Mouse (Mus musculus) spleen, adult 2 months (tissue): ENCODE measurements at regions not wholly inside any gene's neighbourhood (a gene's known extent, or its start where the extent isn't known, plus 50 kb on each side); places are given as distances from the start of the nearest gene placed in this dataset.

Experiments
- DNase-seq, 2 experiments: peaks; one replicate each; pipeline versions ENCODE4 v3.0.0 to v3.0.0-alpha.2; 2012 to 2021; ENCODE audit warnings: low spot score in 2 of 2, low read depth in 1 of 2
- H3K27ac ChIP-seq: fragments of 200-500 bp; 2 replicates; pipeline ENCODE4 v1.5.1; 2012; ENCODE audit warnings: low read length, inconsistent platforms; ENCODE audit not compliant: insufficient read depth
- H3K27me3 ChIP-seq: fragments of 200-500 bp; 2 replicates; pipeline ENCODE4 v1.6.1; 2012; ENCODE audit warnings: mild to moderate bottlenecking, moderate library complexity, low read length, inconsistent platforms; ENCODE audit not compliant: control insufficient read depth, insufficient read depth
- H3K36me3 ChIP-seq: fragments of 200-500 bp; 2 replicates; pipeline ENCODE4 v1.6.1; 2012; ENCODE audit warnings: mild to moderate bottlenecking, low read length, inconsistent platforms; ENCODE audit not compliant: control insufficient read depth, insufficient read depth
- H3K4me1 ChIP-seq: fragments of 200-500 bp; 2 replicates; pipeline ENCODE4 v1.6.1; 2011; ENCODE audit warnings: inconsistent platforms; ENCODE audit not compliant: control insufficient read depth, insufficient read depth, insufficient read length
- H3K4me3 ChIP-seq: fragments of 200-500 bp; 2 replicates; pipeline ENCODE4 v1.5.1; 2011; ENCODE audit warnings: mild to moderate bottlenecking, inconsistent platforms; ENCODE audit not compliant: insufficient read depth, insufficient read length; ENCODE audit errors: extremely low read depth
- CTCF ChIP-seq: fragments of 200-500 bp; IDR thresholded peaks from 2 replicates; pipeline ENCODE4 v1.5.1; 2011; ENCODE audit warnings: mild to moderate bottlenecking, inconsistent platforms; ENCODE audit not compliant: insufficient read depth, insufficient read length, insufficient replicate concordance; ENCODE audit errors: extremely low read depth
- POLR2A ChIP-seq: fragments of 200-500 bp; IDR thresholded peaks from 2 replicates; pipeline ENCODE4 v1.6.1; 2011; ENCODE audit warnings: low read depth, low read length, inconsistent platforms
- WGBS: fragments of 180-500 bp; shearing (Covaris S2); methylation state at CpG from one replicate; pipeline ENCODE4 v1.1.7; 2018; 5-methylcytosine and 5-hydroxymethylcytosine counted together

DNA sequence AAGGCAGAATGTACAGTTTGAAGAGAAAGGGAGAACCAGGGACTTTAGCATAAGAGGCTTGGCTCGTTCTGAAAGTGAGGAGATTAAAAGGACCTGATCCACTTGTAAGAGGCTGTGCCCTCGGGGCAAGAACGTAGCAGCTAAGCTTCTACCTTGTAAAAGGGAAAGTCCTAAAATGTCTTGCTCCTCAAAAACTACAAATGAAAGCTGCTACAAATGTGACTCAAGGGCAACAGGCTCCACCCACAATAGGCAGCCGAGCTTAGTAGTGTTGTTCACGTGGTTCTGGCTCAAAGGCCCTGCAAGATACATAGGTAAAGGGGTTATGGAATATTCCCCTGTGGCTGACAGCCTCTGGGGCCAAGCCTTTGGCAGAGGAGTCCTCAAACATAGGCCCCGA lies 192.7 kb upstream of the Zfp703 start:
- 59% methylated on average over 6 of the region's 6 CpGs for WGBS
- TF ChIP-seq POLR2A (no peak), CTCF (no peak)
- Histone ChIP-seq H3K27me3 (no peaks in the 10 kb centered on the region), H3K27ac (no peak overlapping the region), H3K4me1 (no peaks in the 10 kb centered on the region), H3K36me3 (no peaks in the 10 kb centered on the region), H3K4me3 (no peak overlapping the region)
- no peak for DNase-seq

DNA sequence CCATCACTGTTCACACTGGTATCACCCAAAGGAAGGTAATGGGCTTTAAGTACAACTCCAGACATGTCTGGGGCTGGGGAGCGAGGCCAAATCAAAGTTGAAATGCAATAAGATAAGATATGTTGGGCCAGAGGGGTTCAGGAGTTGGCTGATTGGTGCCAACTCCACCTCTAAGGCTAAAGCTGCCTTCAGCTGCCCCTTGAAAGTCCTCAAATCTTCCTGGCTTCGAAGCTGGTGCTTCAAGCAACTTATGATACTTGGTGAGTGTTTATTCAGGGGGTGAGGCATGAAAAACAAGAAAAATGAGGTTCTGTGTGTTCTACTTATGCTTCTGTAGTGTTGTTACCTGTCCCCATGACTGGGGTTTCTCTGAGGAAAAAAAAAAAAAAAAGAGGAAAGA lies 185.3 kb upstream of the Zfp703 start:
- DNase-seq = no peak
- H3K36me3 ChIP-seq = no peaks in the 10 kb centered on the region
- 76% methylated on average over 2 of the region's 2 CpGs for WGBS
- TF ChIP-seq CTCF = no peak
- TF ChIP-seq POLR2A = no peak
- H3K4me1 ChIP-seq = no peaks in the 10 kb centered on the region
- H3K27ac ChIP-seq = no peak overlapping the region
- H3K27me3 ChIP-seq = no peaks in the 10 kb centered on the region
- no peak overlapping the region for H3K4me3 ChIP-seq

DNA sequence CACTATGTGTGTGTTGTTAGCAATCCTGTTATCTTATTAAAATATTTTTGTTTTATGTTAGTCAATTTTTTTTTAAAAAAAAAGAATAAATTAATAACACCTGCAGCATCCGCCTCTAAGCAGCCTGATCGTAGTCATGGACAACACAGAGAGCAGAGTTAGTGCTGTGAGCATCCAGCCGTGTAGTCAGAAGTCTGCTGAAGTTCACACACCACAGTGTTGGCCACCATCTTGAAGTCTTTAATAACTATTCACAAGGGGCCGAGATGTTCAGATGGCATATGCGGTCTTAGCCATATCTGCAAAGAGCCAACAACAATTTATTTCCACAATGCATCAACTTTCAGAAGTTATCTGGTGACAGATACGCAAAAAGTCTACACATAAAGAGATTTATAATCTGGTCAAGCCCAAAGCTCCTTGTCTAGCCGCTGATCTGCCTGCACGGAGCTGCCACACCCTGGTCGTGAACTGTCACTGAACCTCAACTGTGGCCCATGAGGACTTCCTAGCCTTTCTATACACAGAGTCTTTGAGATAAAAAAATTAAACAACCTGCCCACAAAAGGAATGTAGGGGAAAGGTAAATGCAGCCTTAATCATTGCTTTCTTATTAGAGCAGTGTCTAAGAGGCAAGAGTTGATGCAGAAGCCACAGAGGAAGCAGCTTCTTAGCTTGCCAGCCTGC lies 183.4 kb upstream of the Zfp703 start:
- TF ChIP-seq CTCF = no peak
- no peak for TF ChIP-seq POLR2A
- 86% methylated on average over 9 of the region's 9 CpGs for WGBS
- H3K36me3 ChIP-seq = no peaks in the 10 kb centered on the region
- no peak overlapping the region for H3K4me3 ChIP-seq
- H3K4me1 ChIP-seq = no peaks in the 10 kb centered on the region
- no peaks in the 10 kb centered on the region for H3K27me3 ChIP-seq
- no peak for DNase-seq
- H3K27ac ChIP-seq = no peak overlapping the region

DNA sequence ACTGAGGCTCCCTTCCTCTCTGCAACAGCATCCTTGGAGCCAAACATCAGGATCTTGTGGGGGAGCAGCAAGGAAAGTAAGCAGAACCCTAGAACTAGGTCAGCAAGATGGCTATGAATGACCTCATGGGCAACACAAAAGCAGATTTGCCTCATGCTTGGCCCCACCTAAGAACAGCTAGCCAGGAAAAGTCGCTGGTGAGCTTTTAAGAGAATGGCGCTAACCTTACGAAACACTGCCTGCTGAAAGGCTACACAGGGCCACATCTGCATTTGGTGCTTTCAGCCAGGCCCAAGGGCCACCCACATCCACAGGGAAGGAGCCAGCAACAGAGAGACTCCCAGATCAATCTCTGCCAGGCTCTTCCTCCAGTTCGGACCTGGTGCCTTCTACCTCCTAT lies 182.7 kb upstream of the Zfp703 start:
- Histone ChIP-seq H3K4me1 (no peaks in the 10 kb centered on the region), H3K27ac (no peak overlapping the region), H3K27me3 (no peaks in the 10 kb centered on the region), H3K4me3 (no peak overlapping the region), H3K36me3 (no peaks in the 10 kb centered on the region)
- DNase-seq = no peak
- 87% methylated on average over 4 of the region's 4 CpGs for WGBS
- TF ChIP-seq POLR2A (no peak), CTCF (no peak)

DNA sequence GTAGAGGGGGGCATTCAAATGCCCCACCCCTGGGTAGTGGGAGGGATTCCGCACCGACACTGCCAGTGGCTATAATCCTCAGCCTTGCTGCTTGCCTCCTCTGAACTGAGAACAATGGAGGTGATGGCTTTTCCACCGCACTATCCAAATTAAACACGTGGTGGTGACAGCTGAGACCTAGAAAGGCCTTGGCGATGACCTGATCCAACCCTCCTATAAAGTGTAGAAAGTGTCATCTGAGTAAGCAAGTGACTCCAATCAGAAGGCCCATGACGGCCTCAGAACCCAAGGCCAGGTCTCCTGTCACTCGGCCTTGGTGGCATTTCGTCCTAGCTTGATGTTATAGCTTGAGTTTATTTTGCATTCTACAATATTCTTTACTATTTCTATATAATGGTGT lies 181.5 kb upstream of the Zfp703 start:
- TF ChIP-seq CTCF (no peak), POLR2A (no peak)
- H3K27ac ChIP-seq = no peak overlapping the region
- 92% methylated on average over 8 of the region's 8 CpGs for WGBS
- H3K36me3 ChIP-seq = no peaks in the 10 kb centered on the region
- DNase-seq = no peak
- H3K4me1 ChIP-seq = no peaks in the 10 kb centered on the region
- no peak overlapping the region for H3K4me3 ChIP-seq
- H3K27me3 ChIP-seq = no peaks in the 10 kb centered on the region

DNA sequence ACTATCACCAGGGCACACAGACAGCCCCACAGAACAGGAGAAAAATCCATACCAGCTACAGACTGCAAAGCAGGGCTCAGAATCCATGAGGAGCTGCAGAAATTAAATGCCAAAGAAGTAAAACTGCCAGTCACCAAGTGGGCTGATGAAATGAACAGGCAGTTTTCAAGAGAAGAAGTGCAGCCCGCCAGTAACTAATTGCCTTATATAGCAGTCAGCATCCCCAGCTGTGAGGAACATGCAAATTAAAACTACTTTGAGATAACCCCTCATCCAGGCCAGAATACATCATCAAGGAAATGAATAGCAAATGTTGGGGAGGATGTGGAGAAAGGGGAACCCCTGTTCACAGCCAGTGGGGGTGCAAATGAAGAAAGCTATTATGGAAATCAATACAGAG lies 177.3 kb upstream of the Zfp703 start:
- Histone ChIP-seq H3K4me1 (no peaks in the 10 kb centered on the region), H3K36me3 (no peaks in the 10 kb centered on the region), H3K4me3 (no peak overlapping the region), H3K27ac (no peak overlapping the region), H3K27me3 (no peaks in the 10 kb centered on the region)
- TF ChIP-seq POLR2A (no peak), CTCF (no peak)
- no peak for DNase-seq
- 55% methylated on average over 1 of the region's 1 CpGs for WGBS

DNA sequence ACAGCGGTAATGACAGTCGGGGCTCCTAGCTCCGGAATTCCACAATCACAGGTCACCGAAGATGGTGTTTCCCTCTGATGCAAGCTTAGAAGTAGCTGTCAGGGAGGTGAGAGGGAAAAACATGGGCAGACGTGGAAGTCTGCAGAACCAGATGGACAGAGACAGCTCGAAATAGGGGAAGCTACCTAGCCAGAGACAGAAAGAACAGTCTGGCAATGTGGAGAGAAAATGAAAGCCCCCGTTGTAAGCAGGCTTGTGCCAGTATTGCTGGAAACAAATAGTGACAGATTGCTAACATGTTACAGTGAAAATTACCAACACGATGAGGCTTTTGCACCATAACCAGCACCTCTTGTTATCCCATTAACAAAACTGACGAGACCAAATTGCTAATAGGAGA lies 173.0 kb upstream of the Zfp703 start:
- no peaks in the 10 kb centered on the region for H3K36me3 ChIP-seq
- H3K4me1 ChIP-seq = peaks cover 5% of the 10 kb centered on the region; the same call in 1 of the 2 replicates
- no peak for TF ChIP-seq CTCF
- TF ChIP-seq POLR2A = no peak
- WGBS = 56% methylated on average over 9 of the region's 9 CpGs
- DNase-seq = no peak
- no peak overlapping the region for H3K27ac ChIP-seq
- no peak overlapping the region for H3K4me3 ChIP-seq
- no peaks in the 10 kb centered on the region for H3K27me3 ChIP-seq
